Mouse (Mus musculus) midbrain, embryonic 14.5 days (tissue): ENCODE measurements around the gene Stxbp2. TPM values are rescaled to one million over a fixed set of nuclear protein-coding genes. Genes with fewer than 3 reads are reported as not detected.

ENCODE experiments used
- ATAC-seq: fragments of 200-750 bp; cut with Nextera tagmentation; 2 replicates; pipeline ENCODE4 v1.8.0; 2017; ENCODE audit warnings: moderate number of reproducible peaks, moderate library complexity; ENCODE audit not compliant: low FRiP score, low TSS enrichment
- DNase-seq: peaks from one replicate; pipeline ENCODE4 v3.0.0-alpha.2; 2015
- H3K27ac ChIP-seq: fragments of 300-500 bp; sonication (generic); replicated peaks from 2 replicates; pipeline ENCODE4 v1.5.1; 2014; ENCODE audit warnings: mild to moderate bottlenecking, low read depth, low read length, moderate library complexity
- H3K27me3 ChIP-seq: fragments of 300-500 bp; sonication (generic); 2 replicates; pipeline ENCODE4 v1.6.1; 2014; ENCODE audit warnings: low read length, control low read depth, mixed read lengths; ENCODE audit not compliant: control insufficient read depth, insufficient read depth
- H3K36me3 ChIP-seq: fragments of 300-500 bp; sonication (generic); 2 replicates; pipeline ENCODE4 v1.6.1; 2014; ENCODE audit warnings: low read length, control low read depth; ENCODE audit not compliant: control insufficient read depth, insufficient read depth
- H3K4me1 ChIP-seq: fragments of 300-500 bp; sonication (generic); 2 replicates; pipeline ENCODE4 v1.6.1; 2014; ENCODE audit warnings: mild to moderate bottlenecking, antibody characterized with exemption, low read length, control low read depth; ENCODE audit not compliant: control insufficient read depth, insufficient read depth
- H3K4me2 ChIP-seq: fragments of 300-500 bp; sonication (generic); 2 replicates; pipeline ENCODE4 v1.6.1; 2014; ENCODE audit warnings: mild to moderate bottlenecking, low read length, moderate library complexity
- H3K4me3 ChIP-seq: fragments of 300-500 bp; sonication (generic); replicated peaks from 2 replicates; pipeline ENCODE4 v1.5.1; 2014; ENCODE audit warnings: low read depth, low read length
- H3K9ac ChIP-seq: fragments of 300-500 bp; sonication (generic); replicated peaks from 2 replicates; pipeline ENCODE4 v1.6.1; 2014; ENCODE audit warnings: mild to moderate bottlenecking, low read length, moderate library complexity
- H3K9me3 ChIP-seq: fragments of 300-500 bp; sonication (generic); 2 replicates; pipeline ENCODE4 v1.6.1; 2016; ENCODE audit warnings: low read length, control low read depth, mixed read lengths; ENCODE audit not compliant: control insufficient read depth
- WGBS: fragments of 180-500 bp; shearing (Covaris S2); extraction: QIAGEN DNeasy Blood & Tissue Kit; methylation state at CpG from one replicate; pipeline ENCODE4 v1.1.7; 2014; 5-methylcytosine and 5-hydroxymethylcytosine counted together
- polyA plus RNA-seq: library from polyadenylated mRNA; unstranded; fragments of >200 nt; fragmentation: Nextera tagmentation; extraction: Ambion mirVana; gene quantifications from 2 replicates; pipeline ENCODE4 v1.2.1, GENCODE M21; 2014

The Stxbp2 gene
- polyA plus RNA-seq, 1 experiment from 2014 or later = 26.6 TPM

DNA sequence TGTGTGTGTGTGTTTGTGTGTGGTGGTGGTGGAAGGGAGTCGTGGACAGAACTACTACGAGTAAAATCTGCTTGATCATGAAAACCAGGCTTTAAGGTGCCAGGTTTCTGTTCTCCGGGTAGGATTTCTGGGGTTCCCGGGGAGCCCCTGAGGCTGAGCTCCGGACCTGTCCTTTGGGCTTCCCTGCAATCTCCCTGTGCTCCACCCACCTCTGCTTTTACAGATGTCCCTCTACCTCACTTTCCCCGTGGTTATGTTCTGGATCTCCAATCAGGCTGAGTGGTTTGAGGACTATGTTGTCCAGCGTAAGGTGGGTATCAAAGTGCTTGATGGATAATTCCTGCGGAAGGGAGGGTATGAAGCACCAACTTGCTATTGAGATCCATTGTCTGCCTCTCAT, 8.6 kb upstream of the Stxbp2 start:
- Histone ChIP-seq H3K4me1 (peaks cover 12% of the 10 kb centered on the region), H3K9ac (peak overlapping the region; percentile 65), H3K9me3 (no peaks in the 10 kb centered on the region), H3K27ac (no peak overlapping the region), H3K4me3 (peak overlapping the region; percentile 75), H3K36me3 (peaks cover 17% of the 10 kb centered on the region), H3K4me2 (peak overlapping the region; percentile 73), H3K27me3 (no peaks in the 10 kb centered on the region)
- WGBS = 67% methylated on average over 8 of the region's 8 CpGs
- ATAC-seq (no peak), DNase-seq (no peak)

DNA sequence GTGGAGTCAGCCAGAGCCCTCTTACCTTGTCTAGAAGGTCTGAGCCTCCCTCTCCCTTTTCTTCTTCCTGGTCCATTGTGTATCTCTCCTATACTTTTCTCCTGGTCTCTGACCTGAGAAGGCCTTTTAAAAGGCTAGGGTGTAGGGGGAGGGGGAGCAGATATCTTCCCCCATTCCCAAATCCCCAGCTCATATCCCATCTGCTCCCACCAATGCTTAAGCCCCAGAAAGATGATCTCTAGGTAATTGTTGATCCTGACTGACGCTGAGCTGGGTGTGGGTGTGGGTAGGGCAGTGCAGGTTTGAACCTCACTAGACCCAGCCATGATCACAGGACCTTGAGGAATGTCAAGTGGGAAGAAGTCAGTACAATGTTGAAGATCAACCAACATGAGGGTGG, 5.3 kb upstream of the Stxbp2 start, which contains the start of gene Pcp2:
Gene Pcp2 (minus strand): TSS at position 101 of the 400 bp plus-strand sequence.
- peaks cover 7% of the 10 kb centered on the region for H3K4me1 ChIP-seq
- 61% methylated on average over 1 of the region's 1 CpGs for WGBS
- H3K9ac ChIP-seq = no peak within 1 kb of the TSS; the same call in 1 of the 2 replicates
- peaks cover 3% of the 10 kb centered on the region; the same call in 1 of the 2 replicates for H3K27me3 ChIP-seq
- H3K9me3 ChIP-seq = no peaks in the 10 kb centered on the region
- no peak within 1 kb of the TSS for H3K27ac ChIP-seq
- DNase-seq (no peak), ATAC-seq (no peak)
- H3K4me3 ChIP-seq = no peak within 1 kb of the TSS
- H3K4me2 ChIP-seq = no peak within 1 kb of the TSS
- H3K36me3 ChIP-seq = no peaks in the 10 kb centered on the region

DNA sequence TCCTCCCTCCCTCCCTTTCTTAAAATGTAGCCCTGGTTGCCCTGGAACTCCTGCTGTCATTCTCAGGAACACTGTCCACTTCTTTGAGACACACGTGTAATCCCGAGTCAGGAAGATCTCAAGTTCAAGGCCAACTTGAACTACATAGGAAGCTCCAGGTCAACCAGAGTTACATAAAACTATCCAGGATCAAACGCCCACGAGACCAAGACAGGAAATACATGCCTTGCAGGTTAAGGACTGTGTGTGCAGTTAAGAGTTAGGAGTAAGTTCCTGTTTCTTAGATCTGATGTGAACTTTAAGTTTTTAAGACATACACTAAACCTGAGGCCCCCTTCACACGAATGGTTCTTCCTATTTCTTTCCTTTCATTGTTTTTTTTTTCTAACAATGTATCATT, 3.8 kb upstream of the Stxbp2 start:
- no peak for ATAC-seq
- WGBS = 65% methylated on average over 5 of the region's 5 CpGs
- no peak for DNase-seq

DNA sequence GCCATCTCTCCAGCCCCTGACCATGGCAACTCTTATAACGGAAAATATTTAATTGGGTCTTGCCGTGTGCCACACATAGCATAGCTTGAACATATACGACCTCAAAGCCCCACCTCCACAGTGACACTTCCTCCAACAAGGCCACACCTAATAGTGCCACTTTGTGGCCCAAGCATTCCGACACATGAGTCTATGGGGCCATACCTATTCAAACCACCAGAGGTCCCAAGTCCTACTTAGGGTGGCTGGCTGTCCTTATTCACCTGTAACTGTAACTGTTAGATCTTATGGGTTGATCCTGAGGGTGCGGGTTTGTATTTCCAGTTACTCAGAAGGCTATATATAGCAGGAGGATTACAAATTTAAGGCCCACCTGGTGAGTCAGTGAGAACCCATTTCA, 2.7 kb upstream of the Stxbp2 start:
- Histone ChIP-seq H3K4me1 (peaks cover 10% of the 10 kb centered on the region; the same call in 1 of the 2 replicates), H3K27ac (no peak overlapping the region), H3K9ac (no peak overlapping the region), H3K4me2 (no peak overlapping the region), H3K27me3 (peaks cover 3% of the 10 kb centered on the region; the same call in 1 of the 2 replicates), H3K9me3 (no peaks in the 10 kb centered on the region), H3K4me3 (no peak overlapping the region), H3K36me3 (no peaks in the 10 kb centered on the region)
- DNase-seq = peak; percentile 50
- ATAC-seq = no peak
- WGBS = 27% methylated on average over 5 of the region's 5 CpGs

More for the DNA sequence above, 3.8 kb upstream of the Stxbp2 start:
- peaks cover 3% of the 10 kb centered on the region; the same call in 1 of the 2 replicates for H3K27me3 ChIP-seq
- H3K9me3 ChIP-seq = no peaks in the 10 kb centered on the region
- H3K4me2 ChIP-seq = no peak overlapping the region
- H3K9ac ChIP-seq = no peak overlapping the region
- H3K4me1 ChIP-seq = peaks cover 13% of the 10 kb centered on the region
- no peak overlapping the region for H3K27ac ChIP-seq
- no peaks in the 10 kb centered on the region for H3K36me3 ChIP-seq
- no peak overlapping the region for H3K4me3 ChIP-seq

DNA sequence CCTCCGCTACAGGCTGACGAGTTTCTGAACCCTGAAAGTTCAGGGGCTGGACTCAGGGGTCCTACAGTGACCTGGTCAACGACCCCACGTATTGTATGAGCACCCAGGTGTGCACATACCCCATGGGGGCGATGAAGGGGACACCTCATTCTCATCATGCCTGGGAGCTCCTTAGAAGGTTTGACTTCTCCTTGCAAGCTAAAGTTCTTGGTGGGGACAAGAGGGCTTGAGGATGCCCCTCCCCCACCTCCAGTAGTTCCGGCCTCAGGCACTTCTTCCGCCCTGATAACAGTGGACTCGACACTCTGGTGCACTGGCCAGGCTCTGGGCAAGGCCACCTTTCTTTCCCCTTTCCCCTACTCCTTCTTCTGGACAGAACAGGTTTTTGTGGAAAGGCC, 722 bp downstream of the Stxbp2 start:
- 24% methylated on average over 8 of the region's 8 CpGs for WGBS

DNA sequence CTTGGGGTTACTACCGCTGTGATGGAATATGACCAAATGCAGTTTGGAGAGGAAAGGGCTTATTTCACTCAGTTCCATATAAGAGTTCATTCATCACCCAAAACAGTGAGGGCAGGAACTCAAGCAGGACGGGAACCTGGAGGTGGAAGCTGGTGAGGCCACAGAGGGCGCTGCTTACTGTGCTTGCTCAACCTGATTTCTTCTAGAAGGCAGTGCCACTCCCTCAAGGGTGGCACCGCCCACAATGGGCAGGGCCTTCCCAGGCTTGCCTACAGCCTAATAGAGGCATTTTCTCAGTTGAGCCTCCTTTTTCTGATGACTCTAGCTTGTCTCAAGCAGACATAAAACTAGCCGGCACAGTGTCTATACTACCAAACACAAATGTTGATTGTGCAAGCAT, 15.0 kb downstream of the Stxbp2 start:
- 24% methylated on average over 5 of the region's 5 CpGs for WGBS
- DNase-seq (no peak), ATAC-seq (no peak)

More for the DNA sequence above, 722 bp downstream of the Stxbp2 start:
- H3K9ac ChIP-seq = no peak overlapping the region
- H3K36me3 ChIP-seq = 0 out of 2 replicates have a peak, but pooled peaks cover 4% of the 10 kb centered on the region
- 0 out of 2 replicates have a peak, but pooled peaks have one; percentile 8 for ATAC-seq
- H3K27ac ChIP-seq = no peak overlapping the region
- peak overlapping the region; percentile 40 for H3K4me3 ChIP-seq
- H3K4me1 ChIP-seq = peaks cover 10% of the 10 kb centered on the region; the same call in 1 of the 2 replicates
- DNase-seq = no peak
- peaks cover 3% of the 10 kb centered on the region; the same call in 1 of the 2 replicates for H3K27me3 ChIP-seq
- peak overlapping the region; percentile 64 for H3K4me2 ChIP-seq
- H3K9me3 ChIP-seq = no peaks in the 10 kb centered on the region

DNA sequence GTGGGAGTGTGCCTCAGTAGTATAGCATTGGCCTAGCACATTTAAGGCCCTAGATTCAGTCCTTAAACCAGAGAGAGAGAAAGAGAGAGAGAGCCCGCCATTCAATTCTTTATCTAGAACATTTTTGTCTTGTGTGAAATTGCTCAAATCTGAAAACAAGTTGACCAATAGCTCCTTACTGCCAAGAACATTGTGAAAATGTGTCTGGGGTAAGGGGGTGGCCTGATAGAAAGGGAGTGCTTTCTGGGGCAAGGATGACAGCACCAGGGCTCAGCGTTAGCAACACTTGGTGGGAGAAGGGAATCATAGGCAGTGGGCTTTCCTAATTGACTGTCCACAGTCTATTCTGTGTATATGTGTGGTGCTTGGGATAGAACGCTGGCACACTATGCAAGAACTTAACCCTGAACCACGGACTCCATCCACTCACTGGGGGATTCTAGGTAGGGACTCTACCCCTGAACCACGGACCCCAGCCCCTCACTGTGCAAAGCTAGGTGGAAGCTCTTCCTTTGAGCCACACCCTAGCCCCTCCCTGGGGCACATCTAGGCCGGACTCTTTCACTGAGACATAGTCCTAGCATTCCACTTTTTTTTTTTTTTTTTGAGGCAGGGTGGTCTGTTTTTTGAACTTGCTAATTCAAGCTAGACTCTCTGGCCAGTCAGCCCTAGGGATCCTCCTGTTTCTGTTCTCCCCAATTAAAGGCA, 16.2 kb downstream of the Stxbp2 start:
- no peaks in the 10 kb centered on the region for H3K27me3 ChIP-seq
- H3K27ac ChIP-seq = no peak overlapping the region
- DNase-seq (no peak), ATAC-seq (no peak)
- WGBS = 85% methylated on average over 6 of the region's 6 CpGs
- no peak overlapping the region for H3K9ac ChIP-seq
- H3K4me3 ChIP-seq = no peak overlapping the region
- no peaks in the 10 kb centered on the region for H3K4me1 ChIP-seq
- no peaks in the 10 kb centered on the region for H3K9me3 ChIP-seq
- no peak overlapping the region for H3K4me2 ChIP-seq
- no peaks in the 10 kb centered on the region for H3K36me3 ChIP-seq

More for the DNA sequence above, 15.0 kb downstream of the Stxbp2 start:
- Histone ChIP-seq H3K4me3 (no peak overlapping the region), H3K4me1 (no peaks in the 10 kb centered on the region), H3K4me2 (no peak overlapping the region), H3K27ac (no peak overlapping the region), H3K9ac (no peak overlapping the region), H3K9me3 (no peaks in the 10 kb centered on the region), H3K27me3 (no peaks in the 10 kb centered on the region), H3K36me3 (no peaks in the 10 kb centered on the region)

DNA sequence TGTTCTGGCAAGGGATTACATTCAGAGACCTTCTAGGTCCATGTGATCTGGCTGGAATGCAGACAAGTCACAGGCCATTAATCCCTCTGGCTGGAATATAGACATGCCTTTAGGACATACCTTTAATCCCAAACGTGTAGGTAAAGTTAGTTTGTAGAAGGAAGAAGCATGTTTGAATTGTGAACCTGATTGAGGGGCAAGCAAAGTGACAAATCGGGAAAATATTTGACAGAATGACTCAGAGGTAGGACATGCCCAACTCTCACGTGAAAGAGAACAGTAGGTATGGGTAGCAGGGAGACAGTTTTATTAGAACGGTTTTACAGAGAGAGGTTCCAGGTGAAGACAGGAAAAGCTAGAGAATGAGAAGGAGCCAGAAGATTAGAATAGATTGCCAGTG, 16.8 kb downstream of the Stxbp2 start:
- Histone ChIP-seq H3K4me2 (no peak overlapping the region), H3K4me1 (no peaks in the 10 kb centered on the region), H3K27ac (no peak overlapping the region), H3K36me3 (no peaks in the 10 kb centered on the region), H3K9ac (no peak overlapping the region), H3K27me3 (no peaks in the 10 kb centered on the region), H3K4me3 (no peak overlapping the region), H3K9me3 (no peaks in the 10 kb centered on the region)
- ATAC-seq (no peak), DNase-seq (no peak)
- WGBS = 83% methylated on average over 4 of the region's 4 CpGs

DNA sequence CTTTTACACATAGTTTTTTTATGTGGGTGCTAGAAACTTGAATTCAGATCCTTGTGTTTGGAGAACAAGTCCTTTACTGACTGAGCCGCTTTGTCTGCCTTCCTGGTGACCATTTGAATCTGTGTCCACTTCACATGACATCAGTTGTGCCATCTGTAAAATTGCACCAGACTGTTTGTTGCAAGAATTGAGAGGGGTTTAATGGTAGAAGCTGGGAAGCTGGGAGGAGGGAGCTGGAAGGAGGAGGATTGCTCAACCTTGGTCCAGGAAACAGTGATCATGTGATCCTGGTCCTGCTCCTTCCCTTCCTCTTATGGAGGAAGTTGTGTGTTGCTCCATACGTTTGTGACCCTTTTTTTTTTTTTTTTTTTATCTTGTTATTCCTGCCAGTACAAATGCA, 17.5 kb downstream of the Stxbp2 start:
- Histone ChIP-seq H3K9me3 (no peaks in the 10 kb centered on the region), H3K27me3 (no peaks in the 10 kb centered on the region), H3K27ac (no peak overlapping the region), H3K36me3 (no peaks in the 10 kb centered on the region), H3K4me2 (no peak overlapping the region), H3K4me3 (no peak overlapping the region), H3K9ac (no peak overlapping the region), H3K4me1 (no peaks in the 10 kb centered on the region)
- DNase-seq = no peak
- ATAC-seq = no peak
- 77% methylated on average over 2 of the region's 2 CpGs for WGBS
